In the genomic region with DNA sequence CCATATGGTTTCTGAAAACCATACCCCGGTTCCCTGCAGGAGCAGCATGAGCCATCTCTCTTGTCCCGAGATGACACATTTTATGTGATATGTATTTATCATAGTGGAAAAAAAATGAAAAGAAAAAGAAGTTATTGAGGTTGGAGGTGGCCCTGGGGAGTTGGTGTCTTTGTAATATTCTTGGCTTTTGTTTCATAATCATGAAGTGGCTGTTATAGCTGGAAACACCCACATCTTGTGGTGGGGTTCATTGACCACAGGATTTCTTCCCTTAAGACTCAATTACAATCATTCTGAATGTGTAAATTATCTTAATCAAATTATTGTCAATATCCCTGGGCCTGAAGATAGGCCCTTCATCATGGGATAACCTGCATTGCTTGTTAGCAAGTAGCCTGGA, we compare ENCODE assay signal across 28 mouse cellular contexts. TPM values are rescaled to one million over a fixed set of nuclear protein-coding genes. Genes with fewer than 3 reads are reported as not detected.
DNase-seq lines count a peak whose midpoint lies in the region; ATAC-seq lines count a peak whose summit lies in the region.
"Had no signal": no experiment of that assay in that cellular context is flagged by ENCODE, and none has a peak within 500 bp of the region (broad histone marks: within the 10 kb centered on the region; RNA-seq: fewer than 3 reads in every experiment).

No protein-coding gene starts in this region.

- H3K9me3 ChIP-seq in forebrain, embryonic 10.5 days = no peaks in the 10 kb centered on the region
- H3K9me3 ChIP-seq: embryonic facial prominence, embryonic 13.5 days; embryonic facial prominence, embryonic 15.5 days; forebrain, embryonic 15.5 days; G1E had no signal

- no peaks in the 10 kb centered on the region for H3K36me3 ChIP-seq in forebrain, embryonic 10.5 days (replicated peaks)
- H3K36me3 ChIP-seq: embryonic facial prominence, embryonic 13.5 days; embryonic facial prominence, embryonic 15.5 days; forebrain, embryonic 15.5 days; G1E had no signal

- peak; percentile 75 for ATAC-seq in granulocyte monocyte progenitor cell, adult 5-6 weeks (replicated peaks; ENCODE audit: poor library complexity, severe bottlenecking)
- peak; percentile 48 for ATAC-seq in megakaryocyte progenitor cell, adult 5-6 weeks (replicated peaks; ENCODE audit: poor library complexity)
- ATAC-seq: activated CD4-positive, CD25-positive, alpha-beta regulatory T cell, adult 4 months; CD4-positive, CD25-positive, alpha-beta regulatory T cell, adult 4 months; forebrain, embryonic 13.5 days; forebrain, embryonic 15.5 days; forebrain, postnatal 0 days; Patski had no signal

- peak; percentile 67 for DNase-seq in 416B (ENCODE audit: low read depth)
- peak; percentile 23 for DNase-seq in brain, adult 2 months (ENCODE audit: low read depth, low spot score)
- DNase-seq in retina, postnatal 1 day = no peak
- DNase-seq in gastrocnemius, postnatal 25 days = no peak
- DNase-seq in forebrain, embryonic 10.5 days (ENCODE audit: extremely low spot score, low spot score) = no peak
- DNase-seq: adrenal gland, adult 8-10 months; adrenal gland, postnatal 14 days; adrenal gland, postnatal 36 days; B cell, adult 2 months; cerebellum, adult 11 months; cerebellum, adult 18-20 months; cerebellum, adult 8-10 months; cerebellum, adult 9-11 months; cerebellum, postnatal 14 days; embryo, embryonic 11 days; forebrain, postnatal 0 days had no signal

- H3K27ac ChIP-seq in forebrain, embryonic 10.5 days = no peak overlapping the region
- H3K27ac ChIP-seq: embryonic facial prominence, embryonic 13.5 days; embryonic facial prominence, embryonic 15.5 days; forebrain, embryonic 13.5 days; forebrain, embryonic 15.5 days had no signal

- no peaks in the 10 kb centered on the region for H3K4me1 ChIP-seq in forebrain, embryonic 10.5 days
- H3K4me1 ChIP-seq: embryonic facial prominence, embryonic 13.5 days; embryonic facial prominence, embryonic 15.5 days; forebrain, embryonic 13.5 days; forebrain, embryonic 15.5 days had no signal

- WGBS in forebrain, embryonic 10.5 days = 92% methylated on average over 2 of the region's 2 CpGs

- H3K27me3 ChIP-seq in forebrain, embryonic 10.5 days (ENCODE audit: poor library complexity, severe bottlenecking) = no peaks in the 10 kb centered on the region
- H3K27me3 ChIP-seq: CH12.LX; embryonic facial prominence, embryonic 13.5 days; embryonic facial prominence, embryonic 15.5 days; forebrain, embryonic 13.5 days; forebrain, embryonic 15.5 days; Patski had no signal

- H3K4me3 ChIP-seq in forebrain, embryonic 10.5 days = no peak overlapping the region
- H3K4me3 ChIP-seq: embryonic facial prominence, embryonic 13.5 days; embryonic facial prominence, embryonic 15.5 days; erythroblast, embryonic 14.5 days; forebrain, embryonic 13.5 days; forebrain, embryonic 15.5 days had no signal

RNA-seq across cellular contexts. Expression of gene Rasa2, which starts 13.4 kb away (rescaled TPM):
- 16.3 and 18.3 TPM in 2 replicates for total RNA-seq in granulocyte monocyte progenitor cell, adult 5-6 weeks (2014; fragmentation: Nextera tagmentation)
- 21.9 and 25.5 TPM in 2 replicates for total RNA-seq in granulocyte monocyte progenitor cell, adult 5-6 weeks (2017)
- total RNA-seq in megakaryocyte progenitor cell, adult 5-6 weeks (2015) = 27.4 and 31.1 TPM in 2 replicates
- total RNA-seq in megakaryocyte progenitor cell, adult 5-6 weeks (2017) = 20.8 and 23.5 TPM in 2 replicates
- total RNA-seq in gastrocnemius, postnatal 25 days (2021) = 1 to 10 TPM; 2.2 to 3.7 TPM
- 11.7 and 13.3 TPM in 2 replicates for polyA plus RNA-seq in forebrain, embryonic 10.5 days (2016; fragmentation: Nextera tagmentation; extraction: Ambion mirVana)
- polyA plus RNA-seq: erythroblast, embryonic 14.5 days had no signal

Comparison
In these comparisons a context has a peak if more than half of its experiments do, and no peak if none do; other contexts are left out.
1. DNase-seq: peak in 416B (single experiment) and brain, adult 2 months (single experiment); none in retina, postnatal 1 day (single experiment), gastrocnemius, postnatal 25 days (single experiment) and forebrain, embryonic 10.5 days (single experiment).